Mouse (Mus musculus): Measurements from ENCODE around the gene Sox6.
A peak's percentile ranks its signal among the peaks of the same experiment; 100 is the strongest.

The Sox6 gene

DNA sequence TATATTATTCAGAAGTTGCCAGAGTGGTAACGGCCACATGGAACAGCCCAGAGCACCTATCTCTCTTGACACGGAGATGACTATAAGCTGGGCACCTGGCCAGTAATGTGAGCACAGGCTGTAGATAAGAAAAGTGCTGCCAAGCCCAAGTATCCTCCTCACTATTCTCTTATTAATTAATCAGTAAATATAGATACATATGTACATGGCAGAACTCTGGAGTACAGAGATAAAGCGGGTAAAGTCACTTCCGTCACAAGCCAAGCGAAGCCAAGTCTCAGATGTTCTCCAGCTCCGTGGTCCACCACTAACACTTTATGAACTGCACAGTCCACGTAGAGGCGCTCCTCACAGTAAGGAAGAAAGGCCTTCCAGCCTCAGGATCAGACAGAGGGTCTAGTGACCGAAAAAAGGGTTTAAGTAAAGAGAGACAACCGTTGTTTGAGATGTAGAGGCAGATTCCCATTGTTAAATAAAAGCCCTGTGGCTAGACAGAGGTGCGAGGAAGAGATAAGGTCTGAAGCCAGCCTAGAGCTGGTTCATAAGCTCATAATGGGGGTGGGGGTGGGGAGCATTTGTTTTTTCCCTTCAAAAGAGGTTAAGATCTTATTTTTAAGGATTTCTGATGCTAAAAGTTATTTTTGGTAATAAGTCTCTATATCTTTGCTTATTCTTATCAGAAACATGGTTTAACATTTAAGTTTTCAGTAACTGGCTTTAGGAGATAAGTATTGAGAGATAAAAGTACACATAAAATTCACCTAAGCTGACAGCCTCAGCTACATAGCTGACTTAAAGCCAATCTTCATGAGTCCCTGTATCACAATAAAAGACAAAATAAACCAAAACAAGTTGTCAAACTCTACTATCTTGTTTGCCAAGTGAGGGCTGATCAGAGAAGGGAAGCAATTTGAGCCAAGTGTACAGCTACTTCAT lies 207.4 kb downstream of the Sox6 start:
- DNase-seq (ENCODE audit: low read depth, low spot score): no peak

DNA sequence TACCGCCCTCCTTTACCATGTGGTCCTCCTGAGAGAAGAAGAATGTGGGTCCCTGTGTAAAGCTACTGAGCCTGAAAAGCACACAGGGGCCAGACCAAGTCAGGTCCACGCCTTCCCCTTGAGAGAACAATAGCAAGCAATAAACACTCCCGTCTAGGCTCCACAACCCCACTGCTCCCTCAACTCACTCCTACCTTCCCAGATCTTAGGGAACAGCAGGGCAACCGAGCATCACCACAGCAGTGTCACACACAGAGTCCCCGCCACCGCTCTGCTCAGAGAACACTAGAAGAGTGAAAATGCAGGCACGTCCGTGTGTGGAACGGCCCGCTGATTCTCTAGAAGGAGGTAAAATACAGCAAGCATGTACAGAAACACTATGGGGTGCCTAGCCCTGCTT lies 208.2 kb downstream of the Sox6 start:
- no peak for DNase-seq (ENCODE audit: low read depth, low spot score)

- DNase-seq (ENCODE audit: low read depth, low spot score): peak; percentile 46
Observed at GRCm38 (mm10) chr7:115829756-115830155, 208.8 kb downstream of the Sox6 start.

- DNase-seq (ENCODE audit: low read depth, low spot score): no peak
Observed at GRCm38 (mm10) chr7:115829260-115829659, 209.3 kb downstream of the Sox6 start.

DNA sequence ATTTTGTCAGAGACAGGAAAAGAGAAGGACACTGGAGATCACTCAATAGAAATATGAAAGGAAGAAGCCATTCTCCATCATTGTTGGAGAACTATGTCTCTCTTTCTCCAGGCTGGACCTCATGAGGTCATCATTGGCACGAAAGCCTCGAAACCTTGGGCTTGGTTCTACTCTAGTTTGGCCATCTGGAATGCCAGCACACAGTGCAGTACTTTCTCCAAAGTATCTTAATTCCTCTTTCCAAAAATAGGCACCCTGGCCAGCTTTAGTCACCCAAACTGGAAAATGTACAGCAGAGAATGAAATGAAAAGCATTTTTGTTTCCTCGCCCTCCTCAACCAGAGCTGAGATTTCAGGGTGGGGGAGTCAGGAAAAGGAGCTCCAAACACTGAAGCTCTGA lies 213.3 kb downstream of the Sox6 start:
- DNase-seq (ENCODE audit: low read depth, low spot score): no peak

GRCm38 (mm10) chr7:115824621-115825256 lies 213.9 kb downstream of the Sox6 start:
- DNase-seq (ENCODE audit: low read depth, low spot score): peak; percentile 50

- DNase-seq (ENCODE audit: low read depth, low spot score): no peak
Observed at GRCm38 (mm10) chr7:115819136-115819535, 219.5 kb downstream of the Sox6 start.

DNA sequence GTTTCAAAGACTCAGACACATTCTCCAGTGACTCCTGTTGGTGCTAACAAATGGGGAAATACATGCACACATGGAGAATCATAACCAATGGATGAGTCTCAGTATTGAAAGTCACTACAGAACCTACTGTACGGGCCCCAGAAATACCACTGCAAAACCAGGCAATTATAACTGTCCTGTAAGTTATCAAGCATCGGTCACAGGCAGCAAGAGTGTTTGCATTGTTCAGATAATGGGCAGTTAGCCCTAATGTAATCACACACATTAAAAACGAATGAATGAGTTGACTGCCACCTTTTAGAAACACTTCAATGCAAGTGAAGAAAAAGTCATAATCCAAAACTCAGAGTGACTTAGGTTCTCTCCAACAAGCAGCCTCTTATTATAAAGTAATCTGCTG lies 235.3 kb downstream of the Sox6 start:
- DNase-seq (ENCODE audit: low read depth, low spot score): no peak

DNA sequence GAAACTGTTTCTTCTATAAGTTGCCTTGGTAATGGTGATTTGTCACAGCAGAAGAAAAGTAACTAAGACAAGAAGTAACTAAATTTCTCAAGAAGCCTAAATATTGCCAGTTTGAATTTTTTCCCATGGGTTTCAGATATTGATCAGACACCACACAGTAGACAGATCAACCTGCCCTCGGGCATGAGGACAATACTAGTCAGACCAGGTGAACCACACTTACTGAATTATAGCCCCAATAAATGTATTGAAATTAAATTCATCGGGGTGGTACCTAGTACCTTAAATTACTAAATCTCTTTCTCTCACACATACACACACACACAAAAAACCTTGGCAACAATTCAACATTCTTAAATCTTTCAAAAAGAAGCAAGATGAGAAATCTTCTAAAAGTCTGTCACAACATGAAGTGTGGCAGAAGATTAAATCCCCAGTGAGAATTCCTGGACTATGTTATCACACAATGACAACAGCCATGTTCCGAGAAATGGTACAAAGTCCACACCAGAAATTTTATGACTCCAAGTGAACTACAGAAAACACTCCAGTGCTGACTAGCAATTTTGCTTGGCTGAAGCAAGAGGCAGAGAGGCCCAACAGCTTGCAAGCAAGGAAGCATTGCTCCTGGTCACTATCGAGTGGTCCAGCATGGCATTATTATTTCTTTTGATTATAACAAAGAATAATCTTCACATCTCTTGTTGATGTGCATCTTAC lies 244.3 kb downstream of the Sox6 start:
- DNase-seq (ENCODE audit: low read depth, low spot score): no peak

- no peak for DNase-seq (ENCODE audit: low read depth, low spot score)
Observed at GRCm38 (mm10) chr7:115792841-115793240, 245.8 kb downstream of the Sox6 start.

DNA sequence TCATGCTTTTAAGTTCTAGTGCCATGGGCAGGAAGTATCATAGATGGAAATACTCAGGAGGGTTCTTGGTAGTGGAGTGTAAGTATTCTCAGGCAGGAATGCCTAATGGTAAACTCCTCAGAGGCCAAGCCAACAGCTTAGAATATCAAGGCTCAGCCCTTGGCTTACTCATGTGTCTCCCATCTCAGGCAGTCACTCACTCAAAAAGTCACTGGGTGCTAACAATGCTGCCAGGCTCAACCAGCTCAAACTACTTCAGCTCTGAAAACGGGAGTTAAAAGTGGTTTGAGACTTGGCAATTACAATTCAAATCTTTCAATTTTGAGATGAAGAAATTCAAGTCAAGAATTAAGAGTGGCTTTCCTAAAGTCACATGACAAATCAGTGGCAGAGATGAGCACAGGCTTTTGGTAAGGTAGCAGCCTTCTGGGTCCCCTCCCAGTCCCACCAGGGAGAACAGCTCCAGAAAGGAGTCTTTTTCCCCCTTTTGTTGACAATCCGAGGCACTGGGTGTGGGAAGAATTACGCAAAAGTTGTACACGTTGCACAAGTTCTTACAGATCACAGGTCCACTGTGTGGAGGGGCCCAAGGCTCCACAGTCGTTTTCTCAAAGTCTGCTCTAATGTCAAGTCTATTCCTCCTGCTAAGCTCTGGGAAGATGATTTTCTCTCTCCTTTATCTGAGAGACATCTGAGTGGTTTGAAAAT lies 249.3 kb downstream of the Sox6 start:
- DNase-seq (ENCODE audit: low read depth, low spot score): no peak

DNA sequence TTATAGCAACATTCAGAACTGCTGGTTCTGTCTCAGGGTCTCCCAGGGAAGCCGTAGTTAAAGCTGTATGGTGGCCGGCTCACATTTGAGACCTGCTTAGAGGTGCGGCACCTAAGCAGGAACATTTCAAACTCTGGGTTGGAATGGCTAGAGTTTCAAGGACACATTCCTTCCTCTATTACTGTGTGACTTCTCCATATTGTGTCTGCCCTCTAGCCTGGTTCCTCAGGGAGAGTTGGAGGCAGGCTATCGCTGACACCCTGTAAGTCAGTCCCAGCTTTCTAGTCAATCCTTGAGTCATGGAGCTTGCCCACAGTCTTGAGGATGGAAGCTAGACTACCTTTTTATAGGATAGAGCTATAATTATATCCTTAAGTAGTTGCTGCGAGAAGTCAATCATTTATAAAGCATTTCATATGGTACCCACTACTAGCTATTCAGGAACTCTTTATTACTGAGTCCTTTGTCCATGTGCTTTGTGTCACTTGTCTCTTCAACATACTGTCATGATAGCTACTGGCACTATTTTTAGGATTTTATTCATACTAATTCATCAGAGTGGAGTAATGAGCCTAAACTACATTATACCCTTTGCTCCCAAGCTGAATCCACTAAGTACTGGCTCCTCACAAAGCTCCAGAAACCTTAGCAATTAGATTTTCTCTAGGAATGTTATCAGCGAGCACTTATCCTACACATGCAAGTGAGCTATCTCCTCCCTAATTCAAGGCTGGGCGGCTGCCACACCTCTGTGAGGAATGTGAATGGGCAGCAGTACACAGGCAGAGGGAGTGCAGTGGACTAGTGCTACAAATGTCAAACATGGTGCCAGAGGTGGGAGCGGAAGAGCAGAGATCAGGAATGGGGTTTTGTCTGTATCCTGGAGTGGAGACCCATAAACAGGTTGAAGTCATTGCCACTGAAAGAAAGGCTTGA lies 254.3 kb downstream of the Sox6 start:
- DNase-seq (ENCODE audit: low read depth, low spot score): no peak

DNA sequence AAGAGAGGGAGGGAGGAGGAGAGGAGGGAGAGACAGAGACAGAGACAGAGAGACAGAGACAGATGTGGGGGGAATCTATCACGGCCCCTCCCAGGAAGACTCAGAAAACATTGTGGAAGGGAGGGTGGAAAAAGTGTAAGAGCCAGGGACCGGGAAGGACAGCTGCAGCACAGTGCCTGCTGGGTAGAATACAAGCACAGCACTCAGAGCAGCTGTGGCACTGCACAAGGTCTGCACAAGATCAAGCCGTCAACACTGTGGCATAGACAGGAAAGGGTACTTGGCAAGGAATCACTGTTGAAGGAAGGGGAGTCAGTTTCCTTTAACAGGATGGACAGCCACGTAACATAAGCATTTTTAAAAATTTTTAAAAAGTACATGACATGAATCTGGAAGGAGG lies 258.4 kb downstream of the Sox6 start:
- DNase-seq (ENCODE audit: low read depth, low spot score): no peak

- no peak for DNase-seq (ENCODE audit: low read depth, low spot score)
Observed at GRCm38 (mm10) chr7:115779544-115779943, 259.1 kb downstream of the Sox6 start.

DNA sequence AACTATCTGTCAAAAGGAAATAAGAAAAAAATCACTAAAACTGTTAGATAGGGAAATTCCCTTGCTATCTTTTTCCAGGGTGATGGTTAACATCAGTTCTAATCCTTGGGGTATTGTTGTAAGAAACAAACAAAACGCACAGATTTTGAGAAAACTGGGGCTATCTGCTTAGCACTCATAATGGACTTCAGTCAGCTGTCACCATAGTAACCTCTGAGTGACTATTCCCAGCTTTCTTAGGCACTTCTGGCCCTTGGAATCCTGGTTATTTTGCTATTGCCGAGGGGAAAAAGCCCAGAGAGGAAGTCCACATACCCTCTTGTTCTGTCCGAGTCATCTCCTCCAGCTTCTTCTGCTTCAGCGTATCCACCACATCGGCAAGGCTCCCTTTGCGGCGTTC lies 261.9 kb downstream of the Sox6 start:
- DNase-seq (ENCODE audit: low read depth, low spot score): no peak

DNA sequence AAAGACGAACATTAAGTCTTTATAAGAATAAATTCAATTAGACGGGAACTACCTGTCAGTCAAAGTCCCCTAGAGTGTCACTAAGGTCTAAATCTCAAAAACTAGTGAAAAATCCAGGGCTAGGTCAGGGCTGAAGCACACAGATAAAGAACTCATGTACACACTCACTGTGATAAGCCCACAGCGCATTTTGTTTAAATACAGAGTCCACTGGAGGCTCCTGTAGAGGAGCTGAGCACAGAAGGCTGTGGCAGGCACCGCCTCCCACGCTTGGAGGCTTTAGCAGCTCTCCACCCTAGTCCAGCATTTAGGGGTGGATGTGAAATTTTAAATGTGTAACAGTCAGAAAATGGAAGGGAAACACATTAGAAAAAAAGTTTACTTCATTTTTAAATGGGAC lies 262.3 kb downstream of the Sox6 start:
- no peak for DNase-seq (ENCODE audit: low read depth, low spot score)

DNA sequence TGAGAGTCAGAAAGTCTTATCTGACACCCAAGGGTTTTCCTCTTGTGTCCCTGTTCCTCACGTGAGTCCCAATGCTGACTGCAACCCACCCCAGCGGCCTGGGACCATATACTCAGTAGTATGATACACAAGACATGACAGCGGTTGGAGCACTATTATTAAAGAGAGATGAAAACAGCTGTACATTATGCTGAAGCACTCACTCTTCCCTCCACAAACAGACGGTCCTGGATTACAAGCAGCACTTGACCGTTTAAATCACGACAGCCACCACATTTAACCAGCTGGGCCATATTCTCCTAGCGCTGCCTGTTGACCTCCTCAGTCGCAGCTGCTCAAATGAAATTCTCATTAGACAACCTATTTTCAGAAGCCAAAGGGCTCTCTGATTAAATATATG lies 272.3 kb downstream of the Sox6 start:
- no peak for DNase-seq (ENCODE audit: low read depth, low spot score)

DNA sequence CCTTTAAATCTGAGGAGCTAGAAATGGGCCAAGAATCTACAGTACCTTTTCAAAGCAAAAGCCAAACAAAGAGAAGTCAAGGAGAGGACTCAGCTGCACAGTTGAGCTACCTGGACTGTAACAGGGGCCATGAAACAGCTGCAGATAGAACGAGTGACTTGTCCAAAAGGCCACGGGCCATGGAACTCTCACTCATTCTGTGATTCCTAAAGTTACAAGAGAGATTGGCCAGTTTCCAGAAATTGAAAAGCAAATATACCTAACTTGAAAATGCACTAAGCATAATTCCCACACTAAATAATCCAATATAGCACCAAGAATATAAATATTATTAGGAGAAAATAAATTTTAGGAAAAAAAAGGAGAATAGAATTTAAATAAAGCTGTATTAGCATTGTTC lies 274.7 kb downstream of the Sox6 start:
- DNase-seq (ENCODE audit: low read depth, low spot score): no peak

DNA sequence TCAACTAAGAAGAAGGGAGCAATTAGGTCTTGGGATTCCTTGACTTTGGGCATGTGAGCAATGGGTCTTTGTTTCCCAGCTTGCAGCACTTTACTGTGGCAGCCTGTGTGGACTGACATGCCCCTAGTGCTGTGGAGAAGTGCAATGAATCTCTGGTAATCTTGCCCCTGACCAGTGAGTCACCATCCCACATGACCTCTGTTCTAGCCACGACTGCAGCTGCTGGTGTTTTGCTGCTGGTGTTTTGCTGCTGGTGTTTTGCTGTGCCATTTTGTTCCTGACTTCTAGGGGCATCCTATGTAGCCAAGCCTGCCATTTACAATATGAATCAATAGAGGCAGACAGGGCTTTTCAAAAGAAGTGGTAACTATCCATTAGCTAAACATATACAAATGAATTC lies 280.4 kb downstream of the Sox6 start:
- no peak for DNase-seq (ENCODE audit: low read depth, low spot score)

GRCm38 (mm10) chr7:115755272-115755671 lies 283.3 kb downstream of the Sox6 start:
- DNase-seq (ENCODE audit: low read depth, low spot score): no peak

DNA sequence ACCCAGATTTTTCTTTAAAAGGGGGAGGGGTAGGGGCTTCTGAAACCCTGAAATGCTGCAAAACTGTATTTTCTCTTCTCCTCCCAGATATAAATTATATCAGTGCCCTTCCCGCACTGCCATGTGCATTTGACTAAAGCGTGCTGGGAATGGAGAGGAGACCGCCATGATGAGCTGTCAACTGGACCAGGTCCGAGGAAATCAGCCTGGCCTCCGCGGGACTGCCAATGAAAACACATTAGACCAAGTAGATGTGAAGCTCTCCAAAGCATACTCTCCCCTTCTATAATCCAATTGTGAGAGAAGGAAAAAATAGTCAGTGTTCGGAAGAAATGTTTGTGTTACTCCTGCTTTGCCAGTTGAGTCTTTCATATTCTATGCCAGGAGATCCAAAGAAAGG lies 284.4 kb downstream of the Sox6 start:
- no peak for DNase-seq (ENCODE audit: low read depth, low spot score)
